Mouse (Mus musculus) embryonic facial prominence, embryonic 12.5 days (tissue): ENCODE results near the gene Chd1. TPM values are rescaled to one million over a fixed set of nuclear protein-coding genes. Genes with fewer than 3 reads are reported as not detected.
A peak's percentile ranks its signal among the peaks of the same experiment; 100 is the strongest.

Source experiments
- ATAC-seq: fragments of 200-750 bp; cut with Nextera tagmentation; 2 replicates; pipeline ENCODE4 v1.8.0; 2017; ENCODE audit not compliant: insufficient number of reproducible peaks, insufficient read depth, low FRiP score, low TSS enrichment
- H3K27ac ChIP-seq: fragments of 300-500 bp; sonication (generic); 2 replicates; pipeline ENCODE4 v1.5.1; 2016; ENCODE audit warnings: mild to moderate bottlenecking
- H3K27me3 ChIP-seq: fragments of 300-500 bp; sonication (generic); 2 replicates; pipeline ENCODE4 v1.6.1; 2016; ENCODE audit warnings: mild to moderate bottlenecking, moderate library complexity
- H3K36me3 ChIP-seq: fragments of 300-500 bp; sonication (generic); 2 replicates; pipeline ENCODE4 v1.6.1; 2016; ENCODE audit warnings: mild to moderate bottlenecking
- H3K4me1 ChIP-seq: fragments of 300-500 bp; sonication (generic); 2 replicates; pipeline ENCODE4 v1.6.1; 2016
- H3K4me2 ChIP-seq: fragments of 300-500 bp; sonication (generic); replicated peaks from 2 replicates; pipeline ENCODE4 v1.6.1; 2016; ENCODE audit warnings: mild to moderate bottlenecking, moderate library complexity
- H3K4me3 ChIP-seq: fragments of 300-500 bp; sonication (generic); 2 replicates; pipeline ENCODE4 v1.5.1; 2016; ENCODE audit warnings: mild to moderate bottlenecking
- H3K9ac ChIP-seq: fragments of 300-500 bp; sonication (generic); 2 replicates; pipeline ENCODE4 v1.6.1; 2016; ENCODE audit warnings: mild to moderate bottlenecking, moderate library complexity
- H3K9me3 ChIP-seq: fragments of 300-500 bp; sonication (generic); 2 replicates; pipeline ENCODE4 v1.6.1; 2016; ENCODE audit warnings: mild to moderate bottlenecking, moderate library complexity
- WGBS: fragments of 180-500 bp; shearing (Covaris S2); methylation state at CpG from one replicate; pipeline ENCODE4 v1.1.7; 2016; 5-methylcytosine and 5-hydroxymethylcytosine counted together
- polyA plus RNA-seq: library from polyadenylated mRNA; unstranded; fragments of >200 nt; fragmentation: Nextera tagmentation; extraction: Ambion mirVana; gene quantifications from 2 replicates; pipeline ENCODE4 v1.2.1, GENCODE M21; 2016

Chd1 gene
- polyA plus RNA-seq, result 45.7 and 46.1 TPM in 2 replicates

- peak within 1 kb of the TSS; percentile 67 for H3K4me2 ChIP-seq
- no peaks in the 10 kb centered on the region for H3K27me3 ChIP-seq
- H3K4me3 ChIP-seq, result peak within 1 kb of the TSS; percentile 92
- ATAC-seq, result peak; percentile 91
- H3K36me3 ChIP-seq, result peaks cover 12% of the 10 kb centered on the region
- whole genome bisulfite sequencing, result under 1% methylated on average over 96 of the region's 124 CpGs
- H3K4me1 ChIP-seq, result peaks cover 4% of the 10 kb centered on the region; the same call in 1 of the 2 replicates
- H3K9me3 ChIP-seq, result no peaks in the 10 kb centered on the region
- H3K9ac ChIP-seq, result peak within 1 kb of the TSS; percentile 97
- H3K27ac ChIP-seq, result peak within 1 kb of the TSS; percentile 96
These were observed at the start of gene Chd1 for GRCm38 (mm10) chr17:15704475-15705300. Chd1 (plus strand) TSS chr17:15704967.

- Histone ChIP-seq H3K4me2 (peak overlapping the region; percentile 24; the same call in 1 of the 2 replicates), H3K9ac (no peak overlapping the region)
- WGBS, result 13% methylated on average over 6 of the region's 6 CpGs
These were observed 47.7 kb upstream of the Chd1 start for GRCm38 (mm10) chr17:15656881-15657607.

GRCm38 (mm10) chr17:15672870-15673269 lies 31.9 kb upstream of the Chd1 start:
- Histone ChIP-seq H3K4me1 (no peaks in the 10 kb centered on the region), H3K36me3 (no peaks in the 10 kb centered on the region), H3K4me2 (no peak overlapping the region), H3K4me3 (no peak overlapping the region), H3K9me3 (no peaks in the 10 kb centered on the region), H3K27me3 (no peaks in the 10 kb centered on the region), H3K27ac (no peak overlapping the region), H3K9ac (no peak overlapping the region)
- WGBS, result 47% methylated on average over 5 of the region's 5 CpGs
- ATAC-seq, result no peak

More at GRCm38 (mm10) chr17:15656881-15657607, 47.7 kb upstream of the Chd1 start:
- ATAC-seq, result peak; percentile 89
- Histone ChIP-seq H3K27ac (no peak overlapping the region), H3K9me3 (no peaks in the 10 kb centered on the region), H3K4me3 (no peak overlapping the region), H3K36me3 (no peaks in the 10 kb centered on the region), H3K27me3 (no peaks in the 10 kb centered on the region), H3K4me1 (peaks cover 12% of the 10 kb centered on the region)

- Histone ChIP-seq H3K36me3 (no peaks in the 10 kb centered on the region), H3K4me3 (no peak overlapping the region), H3K4me1 (no peaks in the 10 kb centered on the region), H3K9ac (no peak overlapping the region), H3K4me2 (no peak overlapping the region), H3K27ac (no peak overlapping the region), H3K27me3 (no peaks in the 10 kb centered on the region), H3K9me3 (no peaks in the 10 kb centered on the region)
- ATAC-seq, result no peak
- 23% methylated on average over 6 of the region's 6 CpGs for WGBS
These were observed 26.7 kb upstream of the Chd1 start for GRCm38 (mm10) chr17:15677970-15678645.

- Histone ChIP-seq H3K27me3 (no peaks in the 10 kb centered on the region), H3K4me1 (no peaks in the 10 kb centered on the region), H3K4me2 (no peak overlapping the region), H3K4me3 (no peak overlapping the region), H3K36me3 (no peaks in the 10 kb centered on the region), H3K27ac (no peak overlapping the region), H3K9ac (no peak overlapping the region), H3K9me3 (no peaks in the 10 kb centered on the region)
- WGBS, result 88% methylated on average over 9 of the region's 9 CpGs
- no peak for ATAC-seq
These were observed 24.7 kb upstream of the Chd1 start for GRCm38 (mm10) chr17:15679966-15680630.

GRCm38 (mm10) chr17:15680661-15681060 lies 24.1 kb upstream of the Chd1 start:
- H3K4me1 ChIP-seq, result no peaks in the 10 kb centered on the region
- H3K27ac ChIP-seq, result no peak overlapping the region
- H3K4me2 ChIP-seq, result no peak overlapping the region
- H3K9ac ChIP-seq, result no peak overlapping the region
- no peak for ATAC-seq
- H3K4me3 ChIP-seq, result no peak overlapping the region
- H3K36me3 ChIP-seq, result no peaks in the 10 kb centered on the region
- no peaks in the 10 kb centered on the region for H3K27me3 ChIP-seq
- H3K9me3 ChIP-seq, result no peaks in the 10 kb centered on the region
- WGBS, result 82% methylated on average over 4 of the region's 4 CpGs

GRCm38 (mm10) chr17:15686396-15686795 lies 18.4 kb upstream of the Chd1 start:
- Histone ChIP-seq H3K27ac (no peak overlapping the region), H3K36me3 (no peaks in the 10 kb centered on the region), H3K4me2 (no peak overlapping the region), H3K4me3 (no peak overlapping the region), H3K9ac (no peak overlapping the region), H3K9me3 (no peaks in the 10 kb centered on the region), H3K27me3 (no peaks in the 10 kb centered on the region), H3K4me1 (no peaks in the 10 kb centered on the region)
- 91% methylated on average over 5 of the region's 5 CpGs for WGBS
- no peak for ATAC-seq

- Histone ChIP-seq H3K9me3 (no peaks in the 10 kb centered on the region), H3K4me2 (no peak overlapping the region), H3K36me3 (no peaks in the 10 kb centered on the region), H3K4me1 (no peaks in the 10 kb centered on the region), H3K9ac (no peak overlapping the region), H3K27ac (no peak overlapping the region), H3K27me3 (no peaks in the 10 kb centered on the region), H3K4me3 (no peak overlapping the region)
- 63% methylated on average over 1 of the region's 1 CpGs for WGBS
- ATAC-seq, result no peak
These were observed 14.5 kb upstream of the Chd1 start for GRCm38 (mm10) chr17:15690304-15690703.

- no peak overlapping the region for H3K9ac ChIP-seq
- H3K4me2 ChIP-seq, result no peak overlapping the region
- no peaks in the 10 kb centered on the region for H3K27me3 ChIP-seq
- H3K4me3 ChIP-seq, result no peak overlapping the region
- no peak overlapping the region for H3K27ac ChIP-seq
- no peaks in the 10 kb centered on the region for H3K9me3 ChIP-seq
- WGBS, result 88% methylated on average over 2 of the region's 2 CpGs
- no peaks in the 10 kb centered on the region for H3K36me3 ChIP-seq
- no peaks in the 10 kb centered on the region for H3K4me1 ChIP-seq
- ATAC-seq, result no peak
These were observed 9.2 kb upstream of the Chd1 start for GRCm38 (mm10) chr17:15695566-15695965.

GRCm38 (mm10) chr17:15698956-15699355 lies 5.8 kb upstream of the Chd1 start:
- Histone ChIP-seq H3K4me1 (no peaks in the 10 kb centered on the region), H3K9ac (no peak overlapping the region), H3K36me3 (no peaks in the 10 kb centered on the region), H3K27me3 (no peaks in the 10 kb centered on the region), H3K4me2 (no peak overlapping the region), H3K27ac (no peak overlapping the region), H3K9me3 (no peaks in the 10 kb centered on the region), H3K4me3 (no peak overlapping the region)
- 89% methylated on average over 3 of the region's 3 CpGs for WGBS
- no peak for ATAC-seq

GRCm38 (mm10) chr17:15701505-15701904 lies 3.3 kb upstream of the Chd1 start:
- WGBS, result 91% methylated on average over 5 of the region's 5 CpGs
- H3K27ac ChIP-seq, result no peak overlapping the region
- ATAC-seq, result no peak
- no peaks in the 10 kb centered on the region for H3K36me3 ChIP-seq
- H3K4me2 ChIP-seq, result no peak overlapping the region
- no peak overlapping the region for H3K9ac ChIP-seq
- H3K27me3 ChIP-seq, result no peaks in the 10 kb centered on the region
- no peak overlapping the region for H3K4me3 ChIP-seq
- no peaks in the 10 kb centered on the region for H3K9me3 ChIP-seq
- peaks cover under 1% of the 10 kb centered on the region; the same call in 1 of the 2 replicates for H3K4me1 ChIP-seq
